Mouse (Mus musculus) midbrain, postnatal 0 days (tissue): Measurements from ENCODE around the gene Wfdc12. TPM values are rescaled to one million over a fixed set of nuclear protein-coding genes. Genes with fewer than 3 reads are reported as not detected.

ENCODE experiments used
- ATAC-seq: fragments of 200-750 bp; cut with Nextera tagmentation; 2 replicates; pipeline ENCODE4 v1.8.0; 2017; ENCODE audit warnings: moderate number of reproducible peaks, mild to moderate bottlenecking, moderate TSS enrichment, moderate library complexity; ENCODE audit not compliant: low FRiP score
- DNase-seq: peaks from one replicate; pipeline ENCODE4 v3.0.0-alpha.2; 2015; ENCODE audit warnings: low spot score
- H3K27ac ChIP-seq: fragments of 300-500 bp; sonication (generic); 2 replicates; pipeline ENCODE4 v1.5.1; 2014; ENCODE audit warnings: low read depth, mild to moderate bottlenecking, low read length, mixed read lengths
- H3K27me3 ChIP-seq: fragments of 300-500 bp; sonication (generic); 2 replicates; pipeline ENCODE4 v1.6.1; 2014; ENCODE audit warnings: low read length, control low read depth, mixed read lengths; ENCODE audit not compliant: insufficient read depth
- H3K36me3 ChIP-seq: fragments of 300-500 bp; sonication (generic); 2 replicates; pipeline ENCODE4 v1.6.1; 2014; ENCODE audit warnings: low read length, control low read depth, mixed read lengths; ENCODE audit not compliant: insufficient read depth
- H3K4me1 ChIP-seq: fragments of 300-500 bp; sonication (generic); 2 replicates; pipeline ENCODE4 v1.6.1; 2014; ENCODE audit warnings: mild to moderate bottlenecking, control low read depth, antibody characterized with exemption, low read length, mixed read lengths; ENCODE audit not compliant: insufficient read depth
- H3K4me2 ChIP-seq: fragments of 300-500 bp; sonication (generic); 2 replicates; pipeline ENCODE4 v1.6.1; 2014; ENCODE audit warnings: low read depth, mild to moderate bottlenecking, low read length, mixed read lengths; ENCODE audit not compliant: poor library complexity, severe bottlenecking
- H3K4me3 ChIP-seq: fragments of 300-500 bp; sonication (generic); 2 replicates; pipeline ENCODE4 v1.5.1; 2014; ENCODE audit warnings: low read depth, mild to moderate bottlenecking, low read length, moderate library complexity
- H3K9ac ChIP-seq: fragments of 300-500 bp; sonication (generic); replicated peaks from 2 replicates; pipeline ENCODE4 v1.6.1; 2014; ENCODE audit warnings: mild to moderate bottlenecking, low read length, moderate library complexity, mixed read lengths; ENCODE audit not compliant: poor library complexity, severe bottlenecking
- H3K9me3 ChIP-seq: fragments of 300-500 bp; sonication (generic); 2 replicates; pipeline ENCODE4 v1.6.1; 2016; ENCODE audit warnings: low read length, control low read depth
- CTCF ChIP-seq: IDR thresholded peaks from 2 replicates; pipeline ENCODE4 v1.5.1; 2016; ENCODE audit warnings: antibody characterized with exemption, mild to moderate bottlenecking
- WGBS: fragments of 180-500 bp; shearing (Covaris S2); extraction: QIAGEN DNeasy Blood & Tissue Kit; methylation state at CpG from one replicate; pipeline ENCODE4 v1.1.7; 2014; 5-methylcytosine and 5-hydroxymethylcytosine counted together
- polyA plus RNA-seq: library from polyadenylated mRNA; unstranded; fragments of >200 nt; fragmentation: Nextera tagmentation; extraction: Ambion mirVana; gene quantifications from 2 replicates; pipeline ENCODE4 v1.2.1, GENCODE M21; 2015
- total RNA-seq: library from RNA; depleted of rRNA; stranded (reverse); fragments of >200 nt; gene quantifications from 2 replicates; pipeline ENCODE4 v1.2.3, GENCODE M21; 2014

Wfdc12 gene
- total and polyA plus RNA-seq, 2 experiments from 2014 or later = not detected

DNA sequence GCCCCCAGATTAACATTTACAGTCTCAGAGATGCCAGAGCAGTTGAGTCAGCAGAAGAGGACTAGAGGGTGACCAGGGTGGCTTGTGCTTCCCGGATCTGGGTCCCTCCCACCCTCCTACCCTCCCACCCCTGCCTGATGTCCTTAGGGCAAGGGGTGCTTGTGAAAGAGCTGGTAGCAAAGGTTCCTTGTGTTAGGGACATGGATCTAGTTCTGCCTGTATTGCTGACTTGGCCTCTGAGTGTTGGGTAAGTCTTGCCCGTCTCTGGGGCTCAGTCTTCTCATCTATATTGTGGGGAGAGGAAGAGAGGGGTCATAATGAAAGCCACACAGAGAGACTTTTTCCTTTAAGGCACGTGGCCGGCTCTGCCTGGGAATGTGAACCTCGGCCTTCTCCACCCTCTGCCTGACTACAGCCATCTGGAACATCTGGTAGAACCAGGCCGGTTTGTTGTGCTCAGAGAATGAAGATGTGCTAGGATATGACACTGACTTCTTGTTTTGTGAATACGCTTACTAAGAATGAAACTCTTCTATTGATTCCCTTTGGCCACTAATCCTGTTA lies 7.6 kb downstream of the Wfdc12 start, which contains the start of gene Wfdc5:
Wfdc5 (minus strand) TSS at position 51 of the 564 bp plus-strand sequence.
- no peaks in the 10 kb centered on the region for H3K4me1 ChIP-seq
- ATAC-seq = no peak
- H3K4me2 ChIP-seq = no peak within 1 kb of the TSS
- TF ChIP-seq CTCF = no peak
- no peak within 1 kb of the TSS for H3K9ac ChIP-seq
- H3K9me3 ChIP-seq = no peaks in the 10 kb centered on the region
- DNase-seq = no peak
- H3K4me3 ChIP-seq = no peak within 1 kb of the TSS
- 60% methylated on average over 7 of the region's 7 CpGs for WGBS
- H3K27me3 ChIP-seq = no peaks in the 10 kb centered on the region
- H3K27ac ChIP-seq = no peak within 1 kb of the TSS
- no peaks in the 10 kb centered on the region for H3K36me3 ChIP-seq

DNA sequence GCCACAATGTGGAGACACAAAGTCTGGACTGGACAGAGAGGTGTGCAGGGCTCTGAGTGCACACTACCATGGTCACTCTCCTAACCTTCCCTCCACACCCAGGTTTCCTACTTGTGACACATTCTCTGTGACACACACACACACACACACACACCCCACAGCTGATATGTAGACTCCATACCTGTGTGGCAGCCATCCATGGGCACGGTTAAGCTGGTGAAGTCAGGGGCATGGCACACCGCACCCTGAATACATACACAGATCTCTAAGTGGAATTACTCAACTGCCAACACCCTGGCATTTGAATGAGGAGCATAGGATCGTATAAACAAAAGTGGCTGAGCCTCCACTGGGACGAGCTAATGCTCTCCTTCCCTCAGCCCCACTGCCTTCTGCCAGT lies 9.6 kb downstream of the Wfdc12 start:
- TF ChIP-seq CTCF = no peak
- WGBS = 87% methylated on average over 4 of the region's 4 CpGs
- ATAC-seq (no peak), DNase-seq (no peak)
- H3K4me2 ChIP-seq = no peak overlapping the region
- no peaks in the 10 kb centered on the region for H3K9me3 ChIP-seq
- H3K4me1 ChIP-seq = no peaks in the 10 kb centered on the region
- no peaks in the 10 kb centered on the region for H3K36me3 ChIP-seq
- H3K4me3 ChIP-seq = no peak overlapping the region
- no peak overlapping the region for H3K9ac ChIP-seq
- no peak overlapping the region for H3K27ac ChIP-seq
- H3K27me3 ChIP-seq = no peaks in the 10 kb centered on the region

DNA sequence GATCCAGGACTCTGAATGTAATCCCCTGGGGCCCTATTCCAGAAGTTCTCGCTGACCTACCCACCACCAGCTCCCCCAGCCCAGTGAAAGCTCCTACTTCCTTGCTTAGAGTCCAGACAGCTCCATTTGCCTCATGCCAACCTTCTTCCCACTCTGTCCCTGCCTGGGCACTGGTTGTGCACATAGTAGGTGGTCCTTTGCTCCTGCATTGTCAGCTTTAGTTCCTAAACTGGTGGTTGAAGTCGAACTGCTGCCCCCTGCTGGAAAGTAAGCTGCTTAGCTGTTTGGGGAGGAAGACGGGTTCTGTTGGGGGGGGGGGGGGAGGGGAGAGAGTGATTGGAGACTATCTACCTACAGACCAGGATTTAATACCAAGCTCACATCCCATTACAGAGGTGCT lies 10.3 kb downstream of the Wfdc12 start:
- DNase-seq = no peak
- Histone ChIP-seq H3K4me2 (no peak overlapping the region), H3K9me3 (no peaks in the 10 kb centered on the region), H3K36me3 (no peaks in the 10 kb centered on the region), H3K27ac (no peak overlapping the region), H3K27me3 (no peaks in the 10 kb centered on the region), H3K4me3 (no peak overlapping the region), H3K9ac (no peak overlapping the region), H3K4me1 (no peaks in the 10 kb centered on the region)
- peak; percentile 50 for TF ChIP-seq CTCF
- WGBS = 37% methylated on average over 3 of the region's 3 CpGs
- no peak for ATAC-seq

DNA sequence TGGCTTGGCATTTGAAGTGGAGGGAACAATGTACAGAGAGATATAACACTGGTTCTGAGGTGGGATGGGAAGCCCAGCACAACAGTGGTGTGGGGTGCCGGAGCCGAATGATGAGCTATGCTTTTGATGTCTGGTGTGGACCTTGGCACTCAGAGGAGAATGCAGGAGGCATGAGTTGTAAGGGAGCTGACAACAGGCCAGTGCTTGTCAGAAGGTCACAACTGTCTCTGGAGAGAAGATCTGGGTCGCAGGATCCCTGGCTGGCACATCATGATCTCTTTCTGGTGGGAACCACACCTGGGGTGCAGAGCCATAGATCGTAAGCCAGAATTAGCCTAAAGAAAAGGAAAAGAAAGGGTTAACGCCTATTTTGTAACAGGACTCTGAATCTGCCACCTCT lies 12.6 kb downstream of the Wfdc12 start:
- Histone ChIP-seq H3K27me3 (0 out of 2 replicates have a peak, but pooled peaks cover 3% of the 10 kb centered on the region), H3K9ac (no peak overlapping the region), H3K27ac (no peak overlapping the region), H3K9me3 (no peaks in the 10 kb centered on the region), H3K4me3 (no peak overlapping the region), H3K36me3 (no peaks in the 10 kb centered on the region), H3K4me2 (no peak overlapping the region), H3K4me1 (no peaks in the 10 kb centered on the region)
- ATAC-seq (no peak), DNase-seq (no peak)
- no peak for TF ChIP-seq CTCF
- 89% methylated on average over 5 of the region's 5 CpGs for WGBS

DNA sequence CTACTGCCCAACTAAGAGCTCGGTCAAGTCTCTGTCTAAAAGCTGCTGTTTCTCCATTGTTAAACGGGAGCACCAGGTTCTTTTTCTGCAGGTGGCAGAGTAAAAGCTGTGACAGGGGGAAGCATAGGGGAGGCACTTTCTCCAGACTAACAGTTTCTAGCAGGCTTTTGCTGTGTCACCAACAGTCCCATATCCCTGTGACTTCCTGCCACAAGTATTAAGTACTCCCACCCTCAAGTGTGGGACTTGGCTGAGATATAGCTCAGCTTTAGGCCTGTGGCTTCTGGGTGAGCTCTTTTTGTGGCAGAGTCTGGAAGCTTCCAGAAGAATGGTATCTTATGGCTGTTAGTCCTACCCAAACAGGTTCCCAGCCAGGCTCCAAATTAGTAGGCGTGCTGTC lies 14.6 kb downstream of the Wfdc12 start:
- Histone ChIP-seq H3K36me3 (no peaks in the 10 kb centered on the region), H3K9ac (no peak overlapping the region), H3K4me3 (no peak overlapping the region), H3K27me3 (peaks cover 14% of the 10 kb centered on the region), H3K4me1 (no peaks in the 10 kb centered on the region), H3K4me2 (no peak overlapping the region), H3K27ac (no peak overlapping the region), H3K9me3 (no peaks in the 10 kb centered on the region)
- ATAC-seq (no peak), DNase-seq (no peak)
- TF ChIP-seq CTCF = no peak
- 74% methylated on average over 3 of the region's 3 CpGs for WGBS

DNA sequence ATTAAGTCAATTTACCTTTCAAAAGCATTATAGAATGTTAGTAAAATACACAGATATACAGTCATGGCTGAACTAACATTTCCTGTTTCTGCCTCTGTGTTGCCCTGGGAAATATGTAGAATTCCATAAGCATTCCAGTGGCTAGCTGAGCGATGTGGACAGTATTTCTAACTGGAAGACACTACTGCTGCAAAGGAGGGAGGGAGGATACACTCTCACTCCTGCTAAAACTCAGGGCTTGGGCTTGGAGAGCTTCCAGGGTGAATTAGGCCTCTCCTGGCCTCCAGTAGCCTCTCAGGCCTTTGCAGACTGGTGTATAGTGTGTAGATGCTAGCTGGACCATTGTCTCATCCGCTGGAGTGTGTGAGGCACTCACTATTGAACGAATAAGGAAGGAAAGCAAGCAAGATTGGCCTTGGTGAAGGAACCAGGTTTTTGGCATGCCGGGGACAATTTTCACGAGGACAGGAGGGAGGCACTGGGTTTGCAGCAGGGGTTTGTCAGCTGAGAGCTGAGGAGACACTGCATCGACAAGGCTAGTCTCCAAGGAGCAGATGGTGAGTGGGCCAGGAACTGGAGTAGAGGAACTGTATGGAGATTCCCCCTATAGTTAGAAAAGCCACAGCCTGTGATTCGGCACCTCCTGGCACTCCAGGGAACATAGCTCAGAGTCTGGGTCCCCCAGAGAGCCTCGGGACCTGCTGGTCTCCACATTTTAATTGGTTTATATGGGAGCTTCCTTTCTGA lies 15.6 kb downstream of the Wfdc12 start:
- H3K27ac ChIP-seq = no peak overlapping the region
- H3K9me3 ChIP-seq = no peaks in the 10 kb centered on the region
- peaks cover 24% of the 10 kb centered on the region for H3K27me3 ChIP-seq
- TF ChIP-seq CTCF = no peak
- ATAC-seq (no peak), DNase-seq (no peak)
- no peak overlapping the region for H3K4me3 ChIP-seq
- 76% methylated on average over 8 of the region's 8 CpGs for WGBS
- H3K9ac ChIP-seq = no peak overlapping the region
- no peak overlapping the region for H3K4me2 ChIP-seq
- H3K36me3 ChIP-seq = no peaks in the 10 kb centered on the region
- no peaks in the 10 kb centered on the region for H3K4me1 ChIP-seq
